Mouse (Mus musculus) spleen, embryonic (tissue): ENCODE data around the gene Asb16.

Experiments used
- CTCF ChIA-PET: fragments of 350-600 bp; sonication (Branson Sonifier 250); formaldehyde crosslinking; loops from one replicate; lab custom pipeline; 2022; lab: Charles Lee

Asb16 gene

DNA sequence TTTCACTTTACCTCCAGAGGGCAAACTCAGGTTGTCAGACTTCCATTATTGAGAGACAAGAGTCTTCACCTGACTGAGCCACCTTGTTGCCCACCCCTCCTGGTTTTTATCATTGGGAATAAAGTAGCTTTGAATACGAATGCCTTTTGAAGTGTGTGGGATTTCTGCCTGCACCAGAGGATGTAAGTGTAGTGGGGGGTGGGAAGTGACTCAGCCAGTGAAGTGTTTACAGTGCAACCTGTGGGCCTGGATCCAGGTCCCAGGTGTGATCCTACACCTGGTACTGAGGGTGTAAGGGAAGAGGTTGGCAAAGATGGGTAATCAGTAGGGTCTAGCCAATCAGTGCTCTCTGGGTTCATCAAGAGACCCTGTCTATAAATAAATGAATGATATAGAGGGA, 55.0 kb downstream of the Asb16 start:
- CTCF ChIA-PET: interaction anchor here (1.3 kb wide), 1 partner anchor 16 kb away, joined by 5 read pairs; no protein-coding TSS in a partner anchor

DNA sequence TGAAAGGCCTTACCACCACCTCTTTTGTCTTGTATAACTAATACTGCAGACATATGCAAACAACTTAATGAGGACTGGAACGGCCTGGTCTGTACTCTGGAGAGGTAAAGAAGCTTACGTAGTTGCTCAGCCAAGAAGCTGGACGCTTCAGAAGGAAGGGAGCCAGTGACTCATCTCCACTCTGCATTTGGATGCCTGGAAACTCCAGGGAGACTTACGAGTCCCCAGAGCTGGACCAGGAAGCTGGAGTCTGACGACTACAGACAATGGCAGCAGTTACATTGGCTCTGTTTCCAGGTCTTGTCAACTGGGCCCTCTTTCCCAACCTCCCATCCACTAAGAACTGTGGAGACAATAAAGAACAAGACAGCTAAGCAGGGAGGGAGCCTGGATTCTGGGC, 58.7 kb downstream of the Asb16 start:
- CTCF ChIA-PET: no interaction called here

DNA sequence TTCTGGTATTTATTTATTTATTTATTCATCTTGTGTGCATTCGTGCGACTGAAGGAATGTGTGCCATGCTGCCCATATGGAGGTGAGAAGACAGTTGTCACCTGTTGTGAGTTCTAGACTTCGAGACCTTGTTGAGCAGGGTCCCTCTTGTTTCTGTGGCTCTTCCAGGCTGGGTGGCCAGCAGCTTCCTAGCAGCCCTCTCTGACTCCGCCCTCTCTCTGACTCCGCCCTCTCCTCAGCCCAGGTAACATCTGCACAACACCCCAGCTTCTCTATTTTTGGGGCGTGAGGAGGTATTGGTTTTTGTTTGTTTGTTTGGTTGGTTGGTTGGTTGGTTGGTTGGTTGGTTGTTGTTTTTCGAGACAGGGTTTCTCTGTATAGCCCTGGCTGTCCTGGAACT, 59.3 kb downstream of the Asb16 start:
- CTCF ChIA-PET: no interaction called here
